Mouse (Mus musculus): Measurements from ENCODE around the gene Mosmo. TPM values are rescaled to one million over a fixed set of nuclear protein-coding genes. Genes with fewer than 3 reads are reported as not detected.

The Mosmo gene
- polyA plus RNA-seq, 1 experiment from 2014 or later = 2.4 TPM

DNA sequence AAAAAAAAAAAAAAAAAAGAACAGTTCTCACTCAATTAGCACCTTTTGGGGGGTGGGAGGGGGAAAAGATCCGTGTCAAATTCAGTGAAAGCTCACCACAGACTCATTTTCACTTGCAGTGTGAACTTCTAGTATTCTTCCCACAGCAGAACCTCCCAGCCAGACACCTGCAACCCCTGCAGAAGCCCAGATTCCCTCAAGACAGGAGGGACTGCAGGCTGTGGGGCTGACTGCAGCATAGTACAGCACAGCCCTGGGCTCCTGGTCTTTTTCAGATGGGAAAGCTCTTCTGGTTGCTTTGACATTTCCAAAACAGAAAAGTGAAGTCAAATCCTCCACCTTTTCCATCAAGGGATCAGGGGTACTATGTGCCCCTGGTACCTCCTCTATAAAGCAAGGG is 90.0 kb downstream of the Mosmo start:
- WGBS (ENCODE audit: insufficient replicate concordance) = 4% methylated on average over 1 of the region's 1 CpGs
- H3K4me1 ChIP-seq (ENCODE audit: control insufficient read depth, low read depth, low read length) = no peaks in the 10 kb centered on the region

DNA sequence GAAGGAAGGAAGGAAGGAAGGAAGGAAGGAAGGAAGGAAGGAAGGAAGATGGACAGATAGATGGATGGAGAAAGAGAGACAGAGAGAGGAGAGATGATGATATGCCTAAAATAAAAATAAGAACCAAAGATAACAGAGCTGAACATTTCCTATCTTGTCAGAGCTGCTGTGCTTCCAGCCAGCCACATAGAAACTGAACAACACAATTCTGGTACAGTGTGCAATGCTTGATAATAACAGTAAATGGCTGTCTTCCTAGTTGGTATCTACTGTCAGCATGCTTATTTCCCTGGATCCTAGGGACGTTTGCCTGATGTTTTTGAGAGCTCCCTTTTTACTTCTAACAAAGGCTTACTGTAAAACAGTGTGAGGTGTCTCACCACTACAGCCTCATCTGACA is 94.0 kb downstream of the Mosmo start:
- H3K9ac ChIP-seq (ENCODE audit: low read depth, low read length) = no peak overlapping the region
- no peaks in the 10 kb centered on the region for H3K4me1 ChIP-seq (ENCODE audit: control insufficient read depth, low read depth, low read length)
- H3K9me3 ChIP-seq (replicated peaks; ENCODE audit: control insufficient read depth, low read length) = no peaks in the 10 kb centered on the region
- no peaks in the 10 kb centered on the region for H3K27me3 ChIP-seq (ENCODE audit: control insufficient read depth, insufficient read depth, low read depth, low read length)
- no peak overlapping the region for H3K27ac ChIP-seq (ENCODE audit: low read length)
- H3K4me2 ChIP-seq (ENCODE audit: low read depth, low read length) = no peak overlapping the region
- no peak overlapping the region for H3K4me3 ChIP-seq (ENCODE audit: low read depth, low read length)
- ATAC-seq (ENCODE audit: low read depth) = no peak
- no peaks in the 10 kb centered on the region for H3K36me3 ChIP-seq (ENCODE audit: control insufficient read depth, insufficient read depth)
- 24% methylated on average over 1 of the region's 1 CpGs for WGBS (ENCODE audit: insufficient replicate concordance)

More for the DNA sequence above, 90.0 kb downstream of the Mosmo start:
- Histone ChIP-seq H3K36me3 (ENCODE audit: control insufficient read depth, insufficient read depth) (no peaks in the 10 kb centered on the region), H3K4me2 (ENCODE audit: low read depth, low read length) (no peak overlapping the region), H3K27me3 (ENCODE audit: control insufficient read depth, insufficient read depth, low read depth, low read length) (no peaks in the 10 kb centered on the region), H3K4me3 (ENCODE audit: low read depth, low read length) (no peak overlapping the region), H3K27ac (ENCODE audit: low read length) (no peak overlapping the region), H3K9ac (ENCODE audit: low read depth, low read length) (no peak overlapping the region), H3K9me3 (replicated peaks; ENCODE audit: control insufficient read depth, low read length) (no peaks in the 10 kb centered on the region)
- ATAC-seq (ENCODE audit: low read depth) = no peak

DNA sequence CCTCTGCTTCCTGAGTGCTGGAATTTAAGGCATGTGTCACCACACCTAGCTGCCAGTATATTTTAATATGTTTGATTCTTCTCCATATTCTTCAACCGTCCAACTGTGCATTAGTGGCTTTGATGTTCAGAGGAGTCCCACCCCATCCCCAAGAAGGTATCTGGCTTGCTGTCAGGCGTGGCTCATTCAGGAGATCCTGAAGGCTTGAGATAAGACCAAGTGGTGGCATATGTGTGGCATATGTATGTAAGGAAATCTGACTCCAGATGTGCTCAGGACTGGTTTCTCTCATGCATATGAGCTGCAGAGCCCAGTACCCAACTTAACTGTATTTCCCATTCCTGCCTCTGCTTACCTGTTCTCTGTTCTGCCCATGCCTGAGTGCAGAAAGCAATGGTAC is 100.6 kb downstream of the Mosmo start:
- no peak overlapping the region for H3K9ac ChIP-seq (ENCODE audit: low read depth, low read length)
- no peaks in the 10 kb centered on the region for H3K9me3 ChIP-seq (replicated peaks; ENCODE audit: control insufficient read depth, low read length)
- WGBS (ENCODE audit: insufficient replicate concordance) = 12% methylated on average over 2 of the region's 2 CpGs
- no peaks in the 10 kb centered on the region for H3K27me3 ChIP-seq (ENCODE audit: control insufficient read depth, insufficient read depth, low read depth, low read length)
- no peak overlapping the region for H3K4me3 ChIP-seq (ENCODE audit: low read depth, low read length)
- no peaks in the 10 kb centered on the region; the same call in none of the 2 replicates for H3K4me1 ChIP-seq (ENCODE audit: control insufficient read depth, low read depth, low read length)
- no peak overlapping the region for H3K27ac ChIP-seq (ENCODE audit: low read length)
- no peak overlapping the region for H3K4me2 ChIP-seq (ENCODE audit: low read depth, low read length)
- no peaks in the 10 kb centered on the region for H3K36me3 ChIP-seq (ENCODE audit: control insufficient read depth, insufficient read depth)
- peak; percentile 58; the same call in 1 of the 2 replicates for ATAC-seq (ENCODE audit: low read depth)

Other genes with a start within 250 kb of the Mosmo start
- gene Uqcrc2, start 42.4 kb upstream of the Mosmo start, polyA plus RNA-seq (2015; fragmentation: Nextera tagmentation; extraction: Ambion mirVana) = 119 and 127 TPM in 2 replicates
- 0.13 TPM in 2 replicates for gene Pdzd9, start 7.3 kb upstream of the Mosmo start, polyA plus RNA-seq (2015; fragmentation: Nextera tagmentation; extraction: Ambion mirVana)
- 0.12 and 0.22 TPM in 2 replicates for gene Vwa3a, start 61.7 kb downstream of the Mosmo start, polyA plus RNA-seq (2015; fragmentation: Nextera tagmentation; extraction: Ambion mirVana)
- not detected in 2 replicates for gene Gm5737, start 134.7 kb downstream of the Mosmo start, polyA plus RNA-seq (2015; fragmentation: Nextera tagmentation; extraction: Ambion mirVana)
- gene Eef2k, start 165.2 kb downstream of the Mosmo start, polyA plus RNA-seq (2015; fragmentation: Nextera tagmentation; extraction: Ambion mirVana) = 46.5 and 52.1 TPM in 2 replicates
- 10.1 and 10.4 TPM in 2 replicates for gene Polr3e, start 240.1 kb downstream of the Mosmo start, polyA plus RNA-seq (2015; fragmentation: Nextera tagmentation; extraction: Ambion mirVana)

Data from liver, embryonic 16.5 days (tissue).